Mouse (Mus musculus): ENCODE data around the gene Mgarp.
"Not testable (repeated sequence)": the region's sequence is repeated elsewhere in the genome, so short reads cannot be mapped to it uniquely, and the experiment has no call there.

Gene Mgarp

DNA sequence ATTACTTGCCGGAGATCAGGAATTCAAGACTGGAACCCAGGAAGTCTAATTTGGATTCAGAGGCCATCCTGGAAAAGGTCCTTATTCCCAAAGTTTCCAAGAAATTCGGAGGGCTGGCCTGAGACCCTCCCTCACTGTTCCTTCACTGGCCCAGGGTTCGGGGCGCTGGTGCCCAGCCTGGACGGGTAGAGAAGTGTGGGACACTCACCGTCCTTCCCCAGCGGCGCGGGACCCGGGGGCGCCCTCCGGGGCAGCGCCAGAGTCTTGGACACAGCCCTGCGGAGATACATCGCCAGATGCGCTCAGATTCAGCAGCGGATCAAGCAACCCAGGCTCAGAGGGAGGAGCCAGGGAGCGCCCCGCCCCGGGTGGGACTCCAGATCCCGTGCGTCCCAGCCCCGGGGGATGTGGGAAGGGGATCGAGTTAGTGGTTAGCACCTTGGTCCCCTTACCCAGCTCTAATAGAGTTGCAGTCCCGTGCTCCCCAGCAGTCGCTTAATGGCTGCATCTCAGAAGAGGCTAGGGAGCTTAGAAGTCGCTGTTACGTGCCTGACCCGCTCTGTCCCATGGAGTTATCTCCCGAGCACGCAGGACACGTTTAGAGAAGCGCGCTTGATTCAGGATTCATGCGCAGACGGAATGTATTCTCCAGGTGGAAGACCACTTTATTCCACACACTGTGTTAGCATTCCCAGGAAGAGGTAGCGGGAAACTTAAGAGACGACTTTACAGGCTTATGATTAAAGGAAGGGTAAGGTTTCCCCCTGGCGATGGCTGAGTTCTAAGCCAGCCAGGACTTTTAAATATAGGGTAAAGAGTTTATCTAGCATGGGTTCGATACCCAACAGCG lies at the start of gene Mgarp:
Gene Mgarp, minus strand, starts transcription at position 520 of the 850 bp plus-strand sequence.
- no peak for DNase-seq (ENCODE audit: low spot score)

DNA sequence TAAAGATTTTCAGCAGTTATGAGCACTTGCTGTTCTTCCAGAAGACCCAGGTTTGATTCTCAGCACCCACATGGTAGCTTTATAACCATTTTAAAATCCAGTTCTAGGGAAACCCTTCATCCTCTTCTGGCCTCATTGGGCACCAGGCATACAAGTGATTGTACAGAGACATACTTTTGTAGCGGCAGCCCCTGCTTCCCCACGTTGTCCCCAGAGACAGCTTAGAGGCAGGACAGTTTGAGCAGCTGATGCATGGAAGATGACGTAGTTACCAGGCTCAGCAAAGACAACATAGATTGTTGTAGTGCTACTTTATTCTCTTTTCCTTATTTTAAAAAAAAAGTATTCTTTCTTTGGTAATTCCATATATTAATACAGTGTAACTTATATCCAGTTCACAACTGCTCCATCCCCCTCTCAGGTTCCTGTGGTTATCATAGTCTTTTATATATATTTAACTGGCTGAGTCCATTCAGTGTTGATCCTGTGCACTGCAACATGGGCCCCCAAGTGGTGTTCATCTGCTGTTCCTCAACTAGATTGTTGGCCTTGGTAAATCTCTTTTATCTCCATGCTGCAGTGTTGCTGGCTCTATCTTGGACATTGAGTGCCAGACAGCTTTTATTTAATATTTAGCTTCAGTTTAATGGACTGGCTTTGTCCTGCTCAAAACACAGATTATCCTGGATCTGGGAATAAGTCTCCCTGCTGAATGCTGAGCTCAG lies 38.5 kb upstream of the Mgarp start:
- no peak for DNase-seq (ENCODE audit: low spot score)

DNA sequence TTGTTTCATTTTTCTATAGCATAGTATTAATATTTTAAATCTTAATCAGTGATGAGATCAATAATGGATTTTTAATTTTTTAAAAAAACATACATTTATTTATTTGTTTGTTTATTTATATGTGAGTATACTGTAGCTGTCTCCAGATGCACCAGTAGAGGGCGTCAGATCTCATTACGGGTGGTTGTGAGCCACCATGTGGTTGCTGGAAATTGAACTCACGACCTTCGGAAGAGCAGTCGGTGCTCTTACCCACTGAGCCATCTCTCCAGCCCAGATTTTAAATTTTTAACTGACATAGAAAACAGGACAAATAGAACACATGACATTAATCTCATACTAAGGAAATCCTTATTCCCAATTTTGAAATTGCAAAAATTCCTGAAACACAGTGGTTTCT lies 37.8 kb upstream of the Mgarp start:
- DNase-seq (ENCODE audit: low spot score): not testable (repeated sequence)

DNA sequence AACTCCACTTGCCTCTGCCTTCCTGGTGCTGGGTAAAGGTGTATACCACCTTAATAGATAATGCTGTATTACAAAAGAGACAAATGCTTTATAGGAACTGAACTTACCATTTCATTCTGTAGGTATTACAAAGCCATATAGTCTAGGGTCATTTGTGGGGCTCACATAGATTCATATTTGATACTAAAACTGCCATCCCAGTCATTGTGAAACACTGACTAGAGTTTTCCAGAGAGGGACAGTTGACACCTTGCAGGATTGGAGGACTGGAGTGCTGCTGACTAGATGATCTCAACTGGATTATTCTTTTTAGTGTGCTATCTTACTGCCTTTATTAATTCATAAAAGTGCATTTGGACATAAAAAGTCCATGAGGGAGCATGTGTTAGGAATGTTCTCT lies 28.9 kb upstream of the Mgarp start:
- no peak for DNase-seq (ENCODE audit: low spot score)

GRCm38 (mm10) chr3:51421921-51422320 lies 25.4 kb upstream of the Mgarp start:
- no peak for DNase-seq (ENCODE audit: low spot score)

- DNase-seq (ENCODE audit: low spot score): peak; percentile 30
Observed at GRCm38 (mm10) chr3:51417966-51418365, 21.4 kb upstream of the Mgarp start.

DNA sequence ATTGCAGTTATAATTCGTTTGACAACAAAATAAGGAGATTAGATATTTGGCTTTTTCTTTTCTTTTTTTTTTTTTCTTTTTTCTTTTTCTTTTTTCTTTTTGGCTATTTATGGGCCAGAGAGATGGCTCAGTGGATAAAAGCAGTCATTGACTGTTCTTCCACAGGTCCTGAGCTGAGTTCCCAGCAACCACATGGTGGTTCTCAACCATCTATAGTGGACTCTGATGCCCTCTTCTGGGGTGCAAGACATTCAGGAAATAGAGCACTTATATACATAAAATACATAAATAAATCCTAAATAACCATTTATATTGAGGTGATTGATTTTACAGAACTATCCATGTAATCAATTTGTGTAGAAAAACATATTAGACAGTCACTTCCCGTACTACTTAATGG lies 20.9 kb upstream of the Mgarp start:
- DNase-seq (ENCODE audit: low spot score): peak; percentile 28

DNA sequence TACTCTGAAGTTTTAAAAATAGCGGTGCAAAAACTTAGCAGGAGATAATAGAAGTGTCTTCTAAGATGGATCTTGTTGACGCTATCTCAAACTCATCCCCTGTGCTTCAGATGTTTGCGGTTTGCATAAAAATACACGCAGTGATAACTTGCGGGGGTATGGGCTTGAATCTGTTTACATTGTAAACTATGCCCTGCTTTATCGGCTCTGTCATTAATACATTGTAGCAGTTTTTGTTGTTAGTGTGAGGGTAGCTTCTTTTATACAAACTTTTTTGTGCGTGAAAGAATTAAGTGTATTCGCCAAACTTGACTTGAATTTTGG lies 20.6 kb upstream of the Mgarp start:
- DNase-seq (ENCODE audit: low spot score): no peak

- DNase-seq (ENCODE audit: low spot score): peak; percentile 54
Observed at GRCm38 (mm10) chr3:51416364-51417134, 20.0 kb upstream of the Mgarp start.

GRCm38 (mm10) chr3:51416073-51416363 lies 19.5 kb upstream of the Mgarp start:
- DNase-seq (ENCODE audit: low spot score): no peak

DNA sequence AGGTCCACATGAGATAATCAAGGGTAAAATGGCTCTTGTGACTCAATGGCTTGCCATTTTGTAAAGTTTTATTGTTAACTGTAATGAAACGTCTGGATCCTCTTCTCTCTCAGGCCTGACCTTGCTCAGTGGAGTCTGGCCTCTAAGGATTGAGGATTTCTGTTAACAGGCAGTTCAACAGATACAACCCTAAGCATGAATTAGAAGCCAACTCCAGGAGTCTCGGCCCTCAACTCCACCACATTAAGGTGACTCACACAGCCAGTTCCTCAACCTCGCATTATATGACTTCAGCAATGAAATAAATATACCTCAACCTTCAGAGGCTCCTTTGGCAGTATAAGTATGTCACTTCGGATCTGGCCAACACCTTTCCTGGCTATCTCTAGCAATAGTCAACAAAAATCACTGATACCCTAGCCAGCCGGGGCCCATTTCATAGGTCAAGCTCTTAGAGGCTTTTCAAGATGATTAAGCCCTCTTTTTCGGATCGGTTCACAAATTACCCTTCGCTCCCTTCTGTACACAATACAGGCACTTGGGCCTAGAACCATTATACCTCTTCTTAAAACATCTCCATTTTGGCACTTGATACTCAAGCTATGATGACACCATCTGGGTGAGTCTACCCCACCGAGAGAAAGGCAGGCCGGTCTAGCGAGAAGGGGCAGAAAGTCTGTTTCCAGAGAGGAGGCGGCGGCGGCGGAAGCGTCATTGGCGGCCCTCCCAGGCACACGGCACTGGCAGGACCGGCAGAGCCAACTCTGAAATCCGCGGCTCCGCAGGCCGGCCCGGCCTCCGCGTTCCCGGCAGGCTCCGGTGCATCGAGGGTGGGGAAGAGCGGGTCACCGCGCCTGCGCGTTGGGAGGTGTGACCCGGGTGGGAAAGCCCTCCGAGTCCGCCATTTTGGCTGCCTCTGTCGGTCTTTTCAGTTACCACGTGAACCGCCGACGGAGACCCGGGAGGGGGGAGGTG lies 18.8 kb upstream of the Mgarp start, which contains the start of gene Naa15:
Gene Naa15, plus strand, starts transcription at position 51 of the 975 bp plus-strand sequence.
- peak; percentile 97 for DNase-seq (ENCODE audit: low spot score)

GRCm38 (mm10) chr3:51413276-51413675 lies 16.7 kb upstream of the Mgarp start:
- DNase-seq (ENCODE audit: low spot score): no peak

DNA sequence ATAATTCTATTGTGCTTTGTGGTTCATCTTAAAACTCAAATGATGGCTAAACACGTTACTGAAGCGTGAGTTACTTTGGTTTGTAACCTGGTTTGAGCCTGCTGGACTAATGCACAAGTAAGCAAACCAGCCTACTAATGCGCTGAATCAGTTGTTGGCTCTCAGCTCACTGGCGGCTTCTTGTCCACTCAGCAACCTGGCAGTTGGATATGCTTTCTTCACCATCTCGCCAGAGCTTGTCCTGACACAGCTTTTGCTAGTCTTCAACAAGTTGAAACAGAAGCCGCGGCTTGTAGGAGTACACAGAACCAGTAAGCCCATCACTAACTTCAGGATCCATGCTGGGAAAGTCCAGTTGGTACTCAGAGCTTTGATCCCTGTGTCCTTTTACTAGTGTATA lies 15.9 kb upstream of the Mgarp start:
- no peak for DNase-seq (ENCODE audit: low spot score)

DNA sequence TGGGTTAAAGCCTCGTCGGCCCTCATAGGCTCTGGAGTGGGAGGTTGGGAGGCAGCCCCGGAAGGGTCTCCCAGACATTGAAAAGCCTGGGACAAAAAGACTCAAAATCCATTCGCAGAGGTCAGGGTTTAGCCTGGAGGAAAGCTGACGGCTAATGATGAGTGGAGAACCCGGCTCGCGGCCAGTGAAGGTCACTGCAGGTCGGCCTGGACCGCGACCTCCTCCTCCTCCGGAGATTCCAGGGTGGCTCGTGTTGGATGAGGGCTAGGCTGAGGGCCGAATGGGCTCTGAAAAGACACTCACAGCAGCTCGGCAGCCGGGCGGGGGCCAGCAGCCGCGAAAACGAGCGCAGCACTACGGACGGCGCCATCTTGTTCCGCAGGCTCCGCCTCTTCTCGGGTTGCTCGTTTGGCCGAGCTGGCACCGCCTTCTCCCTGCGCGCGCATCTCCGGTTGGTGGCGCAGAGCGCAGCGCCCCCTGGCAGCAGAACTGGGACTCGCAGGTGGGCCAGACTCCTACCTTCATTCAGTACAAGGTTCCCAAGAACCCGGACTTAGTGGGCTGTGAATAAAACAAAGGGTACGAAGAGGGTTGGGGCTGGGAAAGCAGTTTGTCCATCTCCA lies 12.1 kb upstream of the Mgarp start, which contains the start of gene Ndufc1:
Gene Ndufc1, minus strand, starts transcription at position 428 of the 623 bp plus-strand sequence.
- DNase-seq (ENCODE audit: low spot score): peak; percentile 93

DNA sequence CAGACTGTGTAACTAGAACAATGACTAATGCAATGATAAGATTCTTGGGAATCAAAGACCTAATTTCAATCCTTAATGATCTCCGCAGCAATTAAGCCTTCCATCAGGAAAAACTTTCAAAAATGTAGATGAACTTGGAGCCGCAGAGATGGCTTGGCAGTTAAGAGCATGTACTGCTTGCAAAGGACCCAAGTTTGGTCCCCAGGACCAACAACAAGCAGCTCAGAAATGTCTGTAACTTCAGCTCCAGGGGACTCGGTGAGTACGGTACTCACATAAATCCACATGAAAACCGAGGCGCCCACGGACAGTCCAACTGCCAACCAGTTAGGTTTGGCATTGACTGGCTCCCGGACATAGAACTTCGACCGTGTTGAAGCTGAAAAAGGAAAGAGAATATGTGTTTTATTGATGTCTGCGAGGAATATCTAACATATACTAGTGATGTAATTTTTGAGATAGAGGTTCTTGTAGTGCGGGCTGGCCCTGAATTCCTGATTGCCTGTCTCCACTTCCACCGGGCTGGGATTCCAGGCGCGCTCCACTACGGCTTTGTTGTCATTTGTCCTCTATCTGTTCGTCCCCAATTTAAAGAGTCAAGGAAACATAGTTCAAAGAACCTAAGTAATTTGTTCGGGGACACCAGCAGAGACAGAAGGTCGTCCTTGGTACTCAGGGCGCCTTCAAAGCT lies 11.5 kb upstream of the Mgarp start:
- DNase-seq (ENCODE audit: low spot score): no peak

DNA sequence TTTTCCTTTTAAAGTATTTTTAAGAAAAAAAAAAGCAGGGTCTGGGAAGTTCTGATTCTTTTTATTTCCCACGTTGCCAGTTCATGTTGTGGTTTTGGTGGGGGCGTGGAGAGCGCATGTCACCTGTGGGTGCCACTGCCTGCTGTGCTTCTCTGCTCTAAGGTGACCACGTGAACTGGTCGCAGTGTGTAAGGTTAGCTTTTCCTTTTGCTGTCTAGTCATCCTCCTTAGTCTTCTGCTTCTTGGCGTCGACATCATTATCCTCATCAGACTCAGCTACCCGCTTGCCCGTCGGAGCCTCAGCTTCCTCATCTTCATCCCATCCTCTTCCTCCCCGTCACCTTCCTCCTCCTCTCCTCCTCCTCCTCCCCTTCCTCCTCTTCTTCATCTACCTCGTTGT lies 6.1 kb upstream of the Mgarp start:
- DNase-seq (ENCODE audit: low spot score): no peak

DNA sequence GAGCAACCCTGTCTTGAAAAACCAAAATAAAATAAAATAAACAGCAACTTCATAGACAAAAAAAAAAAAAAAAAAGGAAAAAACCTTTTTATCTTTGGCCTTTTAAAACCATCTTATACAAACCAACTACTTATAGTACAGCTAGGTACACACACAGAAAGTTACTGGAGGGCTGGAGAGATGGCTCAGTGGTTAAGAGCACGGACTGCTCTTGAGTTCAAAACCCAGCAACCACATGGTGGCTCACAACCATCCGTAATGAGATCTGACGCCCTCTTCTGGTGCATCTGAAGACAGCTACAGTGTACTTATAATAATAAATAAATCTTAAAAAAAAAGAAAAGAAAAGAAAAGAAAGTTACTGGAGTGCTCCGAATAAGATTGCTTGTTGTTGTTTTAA lies 5.5 kb upstream of the Mgarp start:
- DNase-seq (ENCODE audit: low spot score): not testable (repeated sequence)

DNA sequence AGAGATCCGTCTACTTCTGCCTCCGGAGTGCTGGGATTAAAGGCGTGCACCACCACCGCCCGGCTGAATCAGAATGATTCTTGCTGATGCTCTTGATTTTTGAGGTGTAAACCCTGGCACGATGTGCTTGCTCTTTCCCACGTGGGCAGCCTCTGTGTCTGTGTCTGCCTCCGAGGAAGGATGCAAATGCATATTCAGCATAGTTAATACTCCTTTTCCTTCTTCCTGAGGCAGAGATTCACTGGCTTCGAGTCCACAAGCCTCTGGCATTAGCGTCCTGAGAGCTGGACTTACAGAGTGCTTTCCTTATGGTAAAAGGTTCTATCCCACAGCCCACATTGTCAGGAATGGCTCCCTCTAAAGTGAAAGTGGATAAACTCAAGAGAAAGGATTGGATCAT lies 4.1 kb upstream of the Mgarp start:
- no peak for DNase-seq (ENCODE audit: low spot score)

GRCm38 (mm10) chr3:51399531-51399930 lies 3.0 kb upstream of the Mgarp start:
- no peak for DNase-seq (ENCODE audit: low spot score)

- no peak for DNase-seq (ENCODE audit: low spot score)
Observed at GRCm38 (mm10) chr3:51398667-51399066, 2.1 kb upstream of the Mgarp start.
